Mouse (Mus musculus) telencephalon, adult 2 months (tissue): Measurements from ENCODE around the gene C8b.

Experiments
- DNase-seq: peaks from one replicate; pipeline ENCODE4 v3.0.0-alpha.2; 2011; ENCODE audit warnings: low read depth, low spot score

Gene C8b

DNA sequence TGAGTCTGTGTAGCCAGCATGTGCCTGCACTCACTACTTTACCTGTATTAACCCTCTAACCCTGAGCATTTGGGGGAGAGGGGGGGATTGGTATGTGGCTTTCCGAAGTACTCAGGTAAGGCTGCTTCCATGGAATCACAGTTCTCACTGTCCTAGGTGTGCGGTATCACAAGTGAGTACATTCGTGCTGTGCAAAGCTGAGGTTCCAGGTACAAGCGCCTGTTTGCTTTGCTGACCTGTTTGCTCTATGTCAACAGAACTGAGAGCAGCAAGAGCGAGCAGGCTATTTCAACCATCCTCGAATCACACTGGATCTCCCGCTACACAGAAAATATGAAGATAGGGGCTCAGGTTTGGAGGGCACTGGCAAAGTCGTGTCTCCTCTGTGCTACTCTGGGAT, at the start of gene C8b:
Gene C8b (plus strand): TSS at position 253 of the 400 bp plus-strand sequence.
- DNase-seq: no peak

DNA sequence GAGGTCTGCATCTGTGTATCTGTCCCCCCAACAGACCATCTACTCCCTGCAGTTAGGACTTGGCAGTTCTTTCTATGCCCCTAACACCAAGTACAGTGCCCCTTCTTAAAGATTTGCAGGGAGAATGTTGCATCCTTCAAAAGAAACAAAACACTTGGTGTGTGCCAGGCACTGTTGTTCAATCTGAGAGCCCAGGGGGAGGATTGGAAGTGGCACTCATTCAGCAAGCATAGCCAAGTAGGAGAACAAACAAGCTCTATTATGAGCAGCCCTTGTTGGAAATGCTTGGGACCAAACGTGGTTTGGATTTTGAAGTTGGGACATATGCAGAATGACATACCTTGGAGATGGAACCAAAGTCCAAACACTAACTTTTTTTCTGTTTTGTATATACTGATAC, 49.6 kb upstream of the C8b start:
- DNase-seq: no peak

DNA sequence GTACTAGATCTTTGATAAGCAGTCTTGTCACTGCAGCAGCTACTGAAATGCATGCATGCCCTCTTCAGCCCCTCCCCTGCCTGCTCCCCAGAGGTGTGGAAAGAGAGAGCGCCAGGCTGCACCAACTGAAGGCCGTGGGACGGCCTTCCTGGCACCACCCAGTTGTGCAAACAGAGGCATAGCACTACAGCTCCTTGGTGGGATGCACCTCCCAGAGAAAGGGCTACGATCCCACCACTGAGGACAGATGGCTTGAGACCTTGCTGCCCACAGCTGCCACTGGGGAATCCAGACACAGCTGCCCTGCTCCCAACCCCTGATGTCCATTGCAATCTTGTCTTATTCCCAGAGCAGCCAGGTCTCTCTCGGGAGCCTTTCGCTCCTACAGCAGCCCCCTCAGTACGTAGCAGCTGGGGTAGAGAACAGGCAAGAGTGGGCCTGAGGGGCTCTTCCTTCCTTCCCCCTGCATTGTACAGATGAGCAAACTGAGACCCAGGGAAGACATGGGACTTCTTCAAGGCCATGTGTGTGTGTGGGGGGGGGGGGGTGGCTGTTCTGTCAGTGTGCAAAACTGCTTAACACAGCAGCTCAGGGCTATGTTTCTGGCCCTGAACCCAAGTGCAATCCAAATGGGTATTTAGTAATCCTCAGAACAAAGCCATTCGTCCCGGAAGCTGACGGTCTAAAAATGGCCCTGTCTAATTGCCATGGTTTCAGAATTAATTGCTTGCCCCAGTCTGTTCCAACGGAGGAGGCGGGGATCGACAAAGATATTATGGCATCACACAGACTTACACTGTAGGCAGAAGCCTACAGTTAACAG, 46.9 kb upstream of the C8b start:
- peak; percentile 68 for DNase-seq

DNA sequence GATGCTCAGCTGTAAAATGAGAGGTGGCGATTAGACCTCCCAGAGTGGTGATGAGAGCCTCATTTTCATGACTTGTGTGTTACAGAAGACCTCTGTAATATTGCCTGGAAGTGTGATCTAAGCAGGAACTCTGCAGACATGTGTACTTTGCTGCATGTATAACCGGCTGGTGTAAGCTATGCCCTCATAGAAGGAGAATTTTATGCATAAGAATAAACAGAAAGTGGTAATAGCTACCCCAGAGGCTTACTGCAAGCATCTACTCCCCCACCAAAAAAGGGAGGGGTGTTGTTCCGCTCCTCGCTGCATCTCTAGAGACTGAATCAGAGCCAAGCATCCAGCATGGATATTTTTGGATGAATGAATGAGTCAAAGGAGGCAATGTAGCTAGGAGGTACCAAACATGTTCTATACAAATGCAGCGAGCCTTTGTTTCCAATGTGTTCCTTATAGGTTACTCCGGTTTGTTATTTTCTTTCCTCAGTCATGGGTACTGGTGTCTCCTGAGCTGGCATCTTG, 42.5 kb upstream of the C8b start:
- DNase-seq: peak; percentile 90

DNA sequence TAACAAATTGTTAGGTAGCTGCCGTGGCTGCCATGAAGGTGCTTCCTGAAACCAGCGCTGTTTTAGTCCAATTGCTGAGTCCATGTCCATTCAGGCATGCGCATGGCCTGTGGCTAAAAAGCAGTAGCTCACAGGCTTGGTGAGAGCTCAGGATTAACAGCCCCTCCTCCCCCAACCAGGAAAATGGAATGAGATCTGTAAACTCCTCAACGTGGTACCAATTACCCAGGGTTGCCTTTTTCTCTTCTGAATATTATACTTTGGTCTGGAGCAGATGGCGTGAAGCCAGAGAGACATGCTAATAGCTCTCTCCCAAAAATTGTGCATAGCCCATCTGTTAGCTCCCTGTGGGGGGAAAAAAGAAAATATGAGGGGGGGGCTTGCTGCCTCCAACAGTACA, 41.9 kb upstream of the C8b start:
- no peak for DNase-seq

DNA sequence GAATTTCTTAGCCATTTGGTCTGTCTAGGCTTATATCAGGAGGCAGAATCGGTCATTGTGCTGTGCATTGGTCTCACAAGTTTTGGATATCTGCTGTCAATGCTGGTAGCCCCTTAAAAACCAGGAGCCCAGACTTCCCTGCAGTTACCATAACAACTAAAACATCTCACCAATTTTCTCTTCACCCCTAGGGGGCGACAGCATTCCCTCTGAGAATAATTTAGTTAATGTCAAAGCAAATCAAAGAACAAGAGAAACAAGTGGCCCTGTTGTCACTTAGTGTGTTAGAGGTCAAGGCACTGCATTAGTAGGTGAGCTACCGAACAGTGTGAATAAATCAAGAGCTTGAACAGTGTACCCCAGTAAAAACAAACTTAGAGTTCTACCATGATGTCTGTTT, 40.4 kb upstream of the C8b start:
- DNase-seq: no peak

DNA sequence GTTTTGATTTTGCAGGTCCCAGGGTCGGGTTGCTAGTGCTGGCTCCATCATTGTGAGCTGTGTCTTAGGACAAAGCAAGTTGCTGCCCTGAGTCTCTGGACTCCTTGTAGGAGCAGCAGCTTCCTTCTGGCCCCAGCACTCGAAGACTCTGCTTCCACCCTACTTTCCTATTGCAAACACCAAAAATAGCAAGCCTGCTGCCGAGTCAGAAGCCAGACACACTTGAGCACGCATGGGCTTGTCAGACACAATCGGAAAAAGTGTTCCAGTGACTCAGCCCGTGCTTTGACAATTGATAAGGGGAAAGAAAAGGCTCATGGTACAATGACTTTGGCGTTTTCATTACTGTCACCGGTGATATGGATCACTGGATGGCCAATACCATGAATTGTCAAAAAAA, 36.9 kb upstream of the C8b start:
- DNase-seq: no peak

DNA sequence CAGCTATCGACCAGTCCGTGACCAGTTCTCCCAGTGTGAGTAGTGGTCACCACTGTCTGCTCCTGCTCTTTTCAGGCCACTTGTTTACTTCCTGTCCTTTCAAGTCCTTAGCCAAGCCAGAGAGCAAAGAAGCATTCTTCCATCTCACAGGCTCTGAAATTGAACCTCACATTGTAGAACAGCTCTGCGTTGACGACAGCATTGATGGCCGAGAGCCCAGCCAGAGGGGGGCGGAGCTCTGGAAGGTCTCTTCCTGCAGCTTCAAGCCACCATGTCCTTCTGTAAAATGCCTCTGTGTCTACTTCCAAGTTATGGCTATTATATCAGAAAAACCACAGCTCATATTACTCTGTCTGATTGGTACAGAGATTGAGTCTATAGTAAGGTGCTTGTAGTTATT, 19.6 kb upstream of the C8b start:
- DNase-seq: no peak

DNA sequence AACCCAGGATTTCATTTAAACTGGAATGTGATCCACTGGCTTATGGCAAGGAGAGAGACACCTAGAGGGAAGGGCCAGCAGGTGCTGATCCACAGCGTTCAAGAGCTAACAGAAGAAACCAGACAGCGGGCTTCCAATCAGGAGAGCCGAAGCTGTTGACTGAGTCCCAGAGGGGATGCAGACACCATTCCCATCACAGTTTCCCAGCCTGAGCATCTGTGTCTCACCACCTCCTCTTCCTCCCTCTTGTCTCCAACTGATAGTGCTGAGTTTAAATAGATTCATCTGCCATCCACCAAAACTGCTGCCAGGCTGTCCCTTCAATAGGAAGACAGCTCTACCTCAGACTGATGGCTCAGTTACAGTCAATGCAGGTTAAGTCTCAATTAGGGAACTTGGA, 12.0 kb upstream of the C8b start:
- DNase-seq: peak; percentile 29

DNA sequence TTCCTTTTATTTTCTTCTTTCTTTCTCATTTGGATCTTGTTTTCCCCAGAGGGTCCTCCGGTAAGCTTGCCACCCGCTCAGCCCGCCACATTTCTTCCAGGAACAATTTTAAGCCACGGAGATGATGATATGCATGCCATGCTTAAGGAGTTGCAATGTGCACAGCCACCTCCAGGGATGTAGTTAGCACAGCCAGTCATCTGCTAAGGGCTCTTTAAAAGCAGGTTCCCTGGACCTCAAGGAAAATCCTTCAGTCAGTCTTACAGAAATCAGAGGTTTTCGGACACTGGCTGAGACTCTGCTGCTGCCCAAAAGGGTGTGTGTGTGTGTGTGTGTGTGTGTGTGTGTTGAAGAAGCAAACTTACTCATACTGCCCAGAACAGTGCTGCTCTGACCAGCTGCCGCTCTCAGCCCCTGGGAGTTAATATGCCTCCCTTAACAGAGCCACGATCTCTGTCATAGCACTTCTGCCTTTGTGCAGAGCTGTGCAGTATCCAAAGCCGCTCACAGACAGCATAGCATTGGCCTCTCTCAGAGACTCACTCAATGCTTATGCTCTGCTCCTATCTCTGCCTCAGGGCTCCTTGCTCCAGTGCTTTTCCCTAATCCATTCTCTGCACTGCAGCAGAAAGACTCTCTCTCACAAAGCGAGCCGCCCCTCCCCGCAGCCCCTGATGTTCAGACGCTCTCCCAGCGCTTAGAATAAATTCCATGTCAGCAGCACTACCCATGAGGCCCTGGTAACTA, 5.1 kb upstream of the C8b start:
- no peak for DNase-seq

DNA sequence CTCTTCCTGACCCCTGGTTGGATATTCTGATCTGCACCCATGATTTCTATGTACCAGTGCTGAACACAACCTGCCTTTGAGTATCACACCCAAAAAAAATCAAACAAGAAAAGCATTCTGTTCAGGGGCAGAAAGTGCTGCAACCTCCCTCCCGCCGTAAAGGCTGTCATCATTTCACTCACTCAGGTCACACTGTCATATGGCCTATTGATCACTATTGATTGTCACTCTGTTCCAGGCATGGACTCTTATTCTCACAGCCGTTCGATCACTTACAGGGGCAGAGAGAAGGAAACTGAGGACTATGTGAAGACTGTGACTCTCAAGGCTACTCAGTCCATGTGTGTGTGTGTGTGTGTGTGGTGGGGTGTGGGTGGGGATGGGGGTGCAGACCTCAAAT, 2.1 kb downstream of the C8b start:
- DNase-seq: no peak

DNA sequence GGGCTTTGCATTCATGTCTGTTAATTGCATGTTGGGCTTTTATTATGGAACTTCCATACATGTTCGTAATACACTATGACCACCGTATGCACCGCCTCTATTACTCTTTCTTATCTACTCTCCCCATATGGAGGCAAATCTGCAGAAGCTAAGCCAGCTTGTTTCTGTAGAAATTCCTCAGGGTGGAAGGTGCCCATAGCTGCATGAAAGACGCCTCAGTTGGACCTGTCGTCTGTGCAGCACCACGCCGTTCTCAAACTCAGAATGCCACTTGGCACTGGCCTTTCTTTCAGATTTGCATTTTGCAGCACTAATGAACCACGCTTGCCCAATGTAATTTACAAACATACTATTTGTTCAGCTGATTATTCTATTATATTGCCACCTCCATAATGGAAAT, 3.5 kb downstream of the C8b start:
- no peak for DNase-seq

DNA sequence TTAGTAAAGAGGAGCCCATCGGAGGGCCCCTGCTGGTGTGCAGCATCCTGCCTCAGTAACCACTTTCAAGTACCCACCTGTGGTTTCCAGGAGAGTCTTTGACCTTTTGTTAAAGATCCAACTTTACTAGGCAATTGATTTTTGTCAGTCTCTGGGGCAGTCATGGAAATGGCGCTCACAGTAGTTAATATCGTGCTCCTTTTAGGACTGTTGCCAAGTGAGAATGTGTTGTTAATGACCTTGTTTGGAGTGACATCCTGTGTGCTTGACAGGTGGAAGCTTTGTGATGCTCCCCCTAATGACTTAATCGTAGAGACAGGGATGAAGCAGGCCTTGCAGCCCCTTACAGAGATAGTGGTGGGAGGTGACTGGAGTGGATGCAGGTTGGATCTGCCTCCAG, 4.2 kb downstream of the C8b start:
- DNase-seq: no peak

DNA sequence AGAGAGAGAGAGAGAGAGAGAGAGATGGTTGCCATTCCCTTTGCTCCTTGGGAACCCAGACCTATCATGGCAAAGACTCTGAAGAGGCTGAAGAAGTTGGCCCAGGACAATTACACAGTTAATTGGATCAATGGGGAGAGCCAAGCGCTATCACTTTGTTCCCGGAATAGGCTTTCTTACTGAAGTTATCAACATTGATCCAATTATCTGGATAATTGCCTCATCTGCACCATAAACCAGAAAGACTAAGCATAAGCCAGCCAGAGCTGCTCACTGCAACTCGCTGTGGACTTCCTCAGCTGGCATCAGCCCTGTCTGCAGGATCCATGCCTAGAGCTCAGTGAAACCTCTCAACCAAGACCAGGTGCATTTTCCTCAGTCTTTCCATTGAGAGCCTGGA, 9.5 kb downstream of the C8b start:
- DNase-seq: no peak

DNA sequence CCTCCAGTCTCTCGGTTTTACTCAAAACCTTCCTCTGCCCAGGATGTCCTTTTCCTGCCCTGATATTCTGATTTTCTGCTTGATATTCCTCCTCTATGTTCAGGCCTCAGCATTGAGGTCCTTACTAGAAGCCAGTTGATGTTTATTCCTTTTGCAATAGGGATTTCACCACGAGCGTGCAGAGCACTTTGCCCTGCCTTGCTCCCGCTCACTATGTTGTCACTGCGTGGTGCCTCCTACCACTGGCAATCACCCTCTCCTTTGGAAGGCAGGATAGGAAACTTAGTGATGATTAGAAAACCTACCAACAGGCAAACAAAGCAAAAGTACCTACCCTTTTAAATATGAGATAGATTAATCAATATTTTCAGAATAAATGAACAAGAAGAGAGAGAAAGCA, 13.3 kb downstream of the C8b start:
- no peak for DNase-seq

DNA sequence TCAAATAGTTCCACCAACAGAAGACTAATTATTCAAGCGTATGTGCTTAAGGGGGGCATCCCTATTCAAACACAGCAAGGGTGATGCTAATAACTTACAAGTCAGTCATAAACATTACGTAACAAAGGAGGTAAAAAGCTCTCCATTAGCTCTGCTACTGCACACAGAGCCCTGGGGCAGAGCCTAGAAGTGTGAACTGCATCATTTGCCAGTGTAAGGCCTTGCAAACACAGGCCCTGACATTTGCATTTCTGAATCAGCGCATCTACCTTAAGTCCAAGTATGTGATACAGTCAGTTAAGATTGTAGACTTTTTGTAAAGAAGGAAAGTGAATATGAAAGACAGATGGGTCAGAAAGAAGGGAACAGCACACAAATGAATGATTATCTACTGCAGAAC, 15.3 kb downstream of the C8b start:
- no peak for DNase-seq

DNA sequence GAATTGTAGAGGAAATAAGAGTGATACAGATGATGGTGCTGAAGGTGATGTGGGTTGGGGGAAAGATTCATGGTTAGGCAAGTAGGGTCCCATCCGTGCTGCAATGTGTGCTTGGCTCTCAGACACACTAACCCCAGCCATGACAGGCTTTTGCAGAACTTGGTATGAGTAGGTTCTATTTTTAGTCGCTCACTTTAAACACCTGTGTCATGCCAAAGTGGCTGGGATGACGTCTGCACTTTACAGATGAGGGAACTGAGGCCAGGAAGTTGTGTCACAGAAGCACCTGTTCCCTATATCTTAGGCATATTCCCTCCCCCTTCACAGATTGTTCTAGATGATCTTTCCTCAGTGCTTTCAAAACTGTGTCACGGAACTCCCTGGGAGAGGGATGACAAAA, 16.2 kb downstream of the C8b start:
- no peak for DNase-seq

DNA sequence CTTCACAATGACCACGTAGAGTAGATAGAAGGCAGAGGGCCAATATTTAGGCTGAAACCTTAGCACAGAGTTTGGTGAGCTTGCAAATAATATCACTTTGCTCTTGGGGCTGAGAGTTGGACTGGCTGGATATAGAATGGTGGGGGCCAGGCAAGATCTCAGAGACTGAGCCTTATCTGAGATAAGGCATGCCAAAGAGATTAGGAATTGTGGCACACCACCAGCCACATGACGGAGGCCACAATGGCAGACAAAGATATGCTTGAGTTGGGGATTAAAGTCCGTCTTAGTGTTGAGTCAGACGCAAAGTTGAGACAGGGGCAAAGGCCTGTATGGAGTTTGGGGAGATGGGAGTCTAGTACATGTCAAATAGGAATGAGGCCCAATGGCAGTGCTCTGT, 26.0 kb downstream of the C8b start:
- no peak for DNase-seq

DNA sequence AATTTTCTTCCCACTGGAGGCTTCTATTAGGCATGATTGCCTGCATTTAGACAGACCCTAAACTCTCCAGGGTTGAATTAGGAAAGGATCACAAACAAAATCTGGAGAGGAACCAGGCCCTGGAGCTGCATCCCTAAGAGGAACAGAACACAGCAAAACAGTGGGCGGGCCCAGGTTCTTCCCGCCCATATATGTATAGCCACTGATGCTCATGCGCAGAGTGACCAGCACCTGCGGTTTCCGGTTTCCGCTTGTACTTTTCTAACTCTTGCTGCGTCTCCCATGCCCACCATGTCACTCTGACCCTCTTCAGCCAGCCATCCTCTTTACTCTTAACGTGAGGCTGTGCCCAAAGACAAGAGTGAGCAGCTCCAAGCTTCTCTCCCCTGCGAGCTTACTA, 32.8 kb downstream of the C8b start:
- no peak for DNase-seq

DNA sequence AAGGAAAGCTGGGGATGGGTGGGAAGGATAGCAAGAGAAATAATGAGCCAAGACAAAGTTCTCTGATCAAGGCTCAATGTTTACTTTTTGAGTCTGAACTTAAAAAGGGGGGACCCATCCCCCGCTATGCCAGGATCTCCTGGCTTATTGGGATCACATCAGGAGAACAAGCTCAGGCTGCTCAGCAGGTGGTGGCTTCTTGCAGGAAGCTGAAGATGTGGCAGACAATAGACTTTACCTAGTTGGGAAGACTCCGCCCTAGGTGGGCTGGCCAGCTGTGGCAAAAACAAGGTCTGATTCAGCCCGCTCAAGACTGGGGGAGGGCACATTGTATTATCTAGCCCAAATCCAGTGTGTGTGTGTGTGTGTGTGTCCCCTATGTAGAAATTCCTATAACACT, 35.5 kb downstream of the C8b start:
- no peak for DNase-seq

DNA sequence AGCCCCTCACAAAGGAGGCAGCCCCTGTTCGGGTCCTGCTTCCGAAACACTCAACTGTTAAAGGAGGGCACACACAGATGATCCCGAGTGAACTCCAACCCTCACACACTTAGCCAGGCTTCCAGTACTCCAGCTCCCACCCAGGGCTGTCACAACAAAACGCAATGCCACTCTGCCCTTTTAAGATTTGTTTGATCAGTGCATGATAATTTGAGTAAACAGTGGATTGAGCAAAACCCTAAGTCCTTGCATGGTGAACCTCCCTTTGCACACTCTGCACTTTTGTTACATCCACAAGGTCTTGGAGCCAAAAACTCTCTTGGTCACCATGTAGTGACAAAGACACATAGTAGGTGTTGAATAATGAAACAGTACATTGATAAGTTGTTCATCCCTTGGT, 38.0 kb downstream of the C8b start:
- DNase-seq: no peak

DNA sequence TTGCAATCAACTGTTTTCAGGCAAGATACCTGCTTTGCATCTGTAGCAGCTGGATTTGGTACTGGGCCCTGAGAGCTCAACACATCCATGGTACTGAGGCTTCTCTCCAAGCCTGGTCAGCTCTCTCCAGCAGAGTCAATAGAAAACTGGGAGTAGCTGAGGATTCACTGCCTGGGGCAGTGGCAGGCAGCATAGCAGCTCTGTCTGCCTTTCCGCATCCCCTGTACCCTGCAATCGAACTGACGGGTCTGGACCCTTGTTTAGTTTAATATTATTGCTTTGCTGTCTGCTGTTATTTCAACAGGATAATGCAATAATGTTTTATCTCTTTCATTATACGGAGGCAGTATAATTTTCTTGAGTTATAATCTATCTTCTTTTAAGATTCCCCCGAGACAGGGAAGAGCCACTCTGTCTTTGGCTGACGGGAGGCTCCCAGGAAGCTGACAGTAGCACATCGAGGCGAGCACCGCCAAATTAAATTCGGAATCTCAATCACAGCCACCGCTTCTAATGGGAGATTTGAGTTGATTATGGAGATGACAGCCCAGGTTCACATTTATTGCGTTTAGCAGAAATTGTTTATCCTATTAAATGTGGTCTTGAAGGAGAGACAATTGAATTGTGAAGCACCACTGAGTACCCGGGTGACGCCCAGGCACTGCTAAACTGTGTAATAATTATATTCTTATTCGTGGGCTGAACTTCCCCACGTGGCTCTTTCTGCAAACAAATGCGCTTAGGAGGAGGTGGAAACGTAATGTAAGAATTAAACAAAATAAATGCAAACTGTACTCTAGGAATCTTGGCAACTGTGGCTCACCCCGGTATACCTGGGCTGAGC, 39.5 kb downstream of the C8b start:
- no peak for DNase-seq
